Mouse (Mus musculus) mesoderm, embryonic 11.5 days (tissue): ENCODE data around the gene Cwf19l1.

Source experiments
- DNase-seq: peaks from one replicate; pipeline ENCODE4 v3.0.0-alpha.2; 2012; ENCODE audit warnings: low read depth, low spot score

Cwf19l1 gene

GRCm38 (mm10) chr19:44060226-44060625 lies 75.5 kb downstream of the Cwf19l1 start:
- no peak for DNase-seq
